Mouse (Mus musculus) hindbrain, embryonic 13.5 days (tissue): Measurements from ENCODE around the gene Cfap161. TPM values are rescaled to one million over a fixed set of nuclear protein-coding genes. Genes with fewer than 3 reads are reported as not detected.

Source experiments
- ATAC-seq: fragments of 200-750 bp; cut with Nextera tagmentation; 2 replicates; pipeline ENCODE4 v1.8.0; 2017; ENCODE audit warnings: moderate TSS enrichment; ENCODE audit not compliant: low FRiP score
- H3K27ac ChIP-seq: fragments of 300-500 bp; sonication (generic); 2 replicates; pipeline ENCODE4 v1.5.1; 2015; ENCODE audit warnings: inconsistent platforms, mild to moderate bottlenecking, moderate library complexity
- H3K27me3 ChIP-seq: fragments of 300-500 bp; sonication (generic); 2 replicates; pipeline ENCODE4 v1.6.1; 2015; ENCODE audit warnings: mild to moderate bottlenecking, inconsistent platforms
- H3K36me3 ChIP-seq: fragments of 300-500 bp; sonication (generic); 2 replicates; pipeline ENCODE4 v1.6.1; 2015; ENCODE audit warnings: mild to moderate bottlenecking, inconsistent platforms
- H3K4me1 ChIP-seq: fragments of 300-500 bp; sonication (generic); replicated peaks from 2 replicates; pipeline ENCODE4 v1.6.1; 2015; ENCODE audit warnings: inconsistent platforms
- H3K4me2 ChIP-seq: fragments of 300-500 bp; sonication (generic); 2 replicates; pipeline ENCODE4 v1.6.1; 2015; ENCODE audit warnings: inconsistent platforms, mild to moderate bottlenecking, moderate library complexity
- H3K4me3 ChIP-seq: fragments of 300-500 bp; sonication (generic); 2 replicates; pipeline ENCODE4 v1.5.1; 2015; ENCODE audit warnings: mild to moderate bottlenecking, inconsistent platforms
- H3K9ac ChIP-seq: fragments of 300-500 bp; sonication (generic); 2 replicates; pipeline ENCODE4 v1.6.1; 2015; ENCODE audit warnings: mild to moderate bottlenecking, inconsistent platforms
- H3K9me3 ChIP-seq: fragments of 300-500 bp; sonication (generic); 2 replicates; pipeline ENCODE4 v1.6.1; 2016; ENCODE audit warnings: inconsistent platforms
- WGBS: fragments of 180-500 bp; shearing (Covaris S2); methylation state at CpG from one replicate; pipeline ENCODE4 v1.1.7; 2015; 5-methylcytosine and 5-hydroxymethylcytosine counted together
- polyA plus RNA-seq: library from polyadenylated mRNA; unstranded; fragments of >200 nt; fragmentation: Nextera tagmentation; extraction: Ambion mirVana; gene quantifications from 2 replicates; pipeline ENCODE4 v1.2.1, GENCODE M21; 2015

Gene Cfap161
- polyA plus RNA-seq, 1 experiment from 2014 or later, result 1.6 TPM

- WGBS, result 87% methylated on average over 6 of the region's 6 CpGs
- peaks cover 32% of the 10 kb centered on the region for H3K4me1 ChIP-seq
- no peaks in the 10 kb centered on the region for H3K36me3 ChIP-seq
- no peak overlapping the region for H3K9ac ChIP-seq
- H3K27me3 ChIP-seq, result no peaks in the 10 kb centered on the region
- no peak overlapping the region for H3K27ac ChIP-seq
- ATAC-seq, result no peak
- no peak overlapping the region for H3K4me2 ChIP-seq
- no peaks in the 10 kb centered on the region for H3K9me3 ChIP-seq
- H3K4me3 ChIP-seq, result no peak overlapping the region
Measured at GRCm38 (mm10) chr7:83813016-83813415, 18.3 kb upstream of the Cfap161 start.

DNA sequence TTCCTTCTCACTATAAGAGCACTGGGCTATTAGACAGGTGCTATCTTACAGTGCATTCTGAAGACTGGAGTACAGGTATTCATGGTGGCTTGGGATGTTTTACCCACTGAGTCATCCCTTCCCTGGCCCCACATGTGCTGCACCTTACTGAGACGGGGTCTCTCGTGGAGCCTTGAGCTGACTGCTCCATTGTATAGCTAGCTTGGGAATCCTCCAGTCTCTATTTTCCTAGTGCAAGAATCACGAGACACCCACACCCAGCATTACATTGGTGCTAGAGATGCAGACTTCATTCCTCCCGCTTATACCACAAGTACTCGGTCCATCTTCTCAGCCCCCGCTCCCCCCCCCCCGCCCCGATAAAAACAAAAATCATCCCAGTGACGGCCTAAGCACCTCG is 17.9 kb upstream of the Cfap161 start:
- WGBS, result 83% methylated on average over 10 of the region's 10 CpGs
- H3K36me3 ChIP-seq, result no peaks in the 10 kb centered on the region
- no peak for ATAC-seq

DNA sequence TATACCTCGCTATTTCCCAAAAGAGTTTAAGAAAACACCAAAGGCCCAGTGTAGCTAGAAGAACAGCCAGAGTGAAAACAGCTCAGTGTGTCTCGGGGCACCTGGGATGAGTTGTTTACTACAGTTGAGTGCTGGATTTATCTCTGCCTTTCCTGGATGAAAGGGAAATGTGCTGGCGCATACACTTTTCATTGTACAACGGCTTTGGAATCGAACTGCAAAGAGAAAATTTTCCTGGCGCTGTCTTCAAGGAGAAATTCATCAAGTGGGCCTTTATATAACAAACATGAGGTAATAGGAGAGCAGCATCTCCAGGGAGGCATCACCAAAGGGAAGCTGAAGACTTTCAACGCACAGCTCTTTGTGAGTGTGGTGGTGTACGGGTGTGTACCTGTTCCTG is 17.2 kb upstream of the Cfap161 start:
- Histone ChIP-seq H3K4me3 (no peak overlapping the region), H3K9me3 (no peaks in the 10 kb centered on the region), H3K36me3 (no peaks in the 10 kb centered on the region), H3K9ac (no peak overlapping the region), H3K27ac (no peak overlapping the region), H3K4me1 (peaks cover 32% of the 10 kb centered on the region), H3K27me3 (no peaks in the 10 kb centered on the region), H3K4me2 (no peak overlapping the region)
- no peak for ATAC-seq
- WGBS, result 83% methylated on average over 8 of the region's 8 CpGs

More for the DNA sequence above, 17.9 kb upstream of the Cfap161 start:
- no peak overlapping the region for H3K9ac ChIP-seq
- H3K4me2 ChIP-seq, result no peak overlapping the region
- H3K27ac ChIP-seq, result no peak overlapping the region
- H3K27me3 ChIP-seq, result no peaks in the 10 kb centered on the region
- no peak overlapping the region for H3K4me3 ChIP-seq
- no peaks in the 10 kb centered on the region for H3K9me3 ChIP-seq
- H3K4me1 ChIP-seq, result peaks cover 32% of the 10 kb centered on the region

DNA sequence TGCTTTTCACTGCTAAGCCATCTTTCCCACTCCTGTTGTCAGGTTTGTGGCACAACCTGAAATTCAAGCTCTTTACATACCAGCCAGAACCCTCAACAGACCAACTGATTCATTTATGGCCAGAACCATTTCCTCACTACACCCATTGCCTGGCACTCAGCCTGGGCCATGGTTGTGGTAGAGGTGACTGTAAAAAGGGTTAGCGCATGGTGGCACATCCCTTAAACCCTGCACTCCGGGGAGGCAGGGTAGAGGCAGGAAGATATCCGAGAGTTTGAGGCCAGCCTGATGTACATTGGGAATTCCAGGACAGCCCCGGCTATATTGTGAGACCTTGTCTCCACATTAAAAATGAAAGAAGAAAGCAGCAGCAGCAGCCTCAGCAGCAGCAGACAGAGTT is 16.8 kb upstream of the Cfap161 start:
- 87% methylated on average over 4 of the region's 4 CpGs for WGBS
- Histone ChIP-seq H3K36me3 (no peaks in the 10 kb centered on the region), H3K4me1 (peaks cover 32% of the 10 kb centered on the region), H3K9me3 (no peaks in the 10 kb centered on the region), H3K4me3 (no peak overlapping the region), H3K27ac (no peak overlapping the region), H3K27me3 (no peaks in the 10 kb centered on the region), H3K9ac (no peak overlapping the region), H3K4me2 (no peak overlapping the region)
- no peak for ATAC-seq

DNA sequence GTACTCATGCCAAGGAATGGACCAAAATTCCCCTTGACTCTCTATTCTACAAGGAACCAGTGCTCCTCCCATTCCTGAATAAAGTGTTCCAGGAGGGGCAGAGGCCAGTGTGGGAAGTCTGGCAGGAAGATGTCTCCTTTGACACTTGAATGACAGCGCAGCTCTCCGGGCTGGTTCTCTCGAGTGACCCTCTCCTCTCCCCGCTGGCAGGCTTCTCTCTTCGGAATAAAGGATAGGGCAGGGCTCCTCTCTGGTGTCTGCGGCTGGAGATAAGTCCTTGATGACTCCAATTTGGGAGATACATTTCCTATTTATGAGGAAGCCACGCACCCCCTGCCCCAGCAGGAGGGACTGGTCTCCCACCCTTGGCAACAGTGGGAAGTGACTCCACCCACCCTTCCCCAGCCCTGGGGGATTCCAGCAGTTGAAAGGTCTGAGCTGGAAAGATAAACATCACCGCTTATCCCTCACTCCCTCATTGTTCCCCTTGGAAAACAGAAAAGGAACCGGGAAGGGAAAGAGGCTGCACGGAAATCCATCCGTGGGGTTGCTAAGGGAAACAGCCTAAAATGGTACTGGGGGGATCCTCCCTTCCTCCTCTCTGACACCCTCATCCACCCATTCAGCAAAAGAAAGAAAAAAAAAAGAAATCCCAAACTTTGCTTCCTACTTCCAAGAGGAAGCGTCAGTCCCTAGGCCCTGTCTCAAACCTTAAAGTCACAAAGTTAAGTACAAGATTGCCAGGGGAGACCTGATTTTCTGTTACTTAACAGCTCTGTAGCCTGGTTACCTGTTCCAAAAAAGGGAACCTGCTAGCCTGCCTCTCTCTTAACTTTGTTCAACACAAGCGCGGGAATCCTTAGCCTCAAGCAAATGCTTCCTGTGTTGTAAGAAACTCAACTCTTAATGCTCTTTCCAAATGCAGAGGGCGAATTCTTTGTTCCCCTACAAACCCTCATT is 15.7 kb upstream of the Cfap161 start:
- Histone ChIP-seq H3K9me3 (no peaks in the 10 kb centered on the region), H3K9ac (no peak overlapping the region), H3K4me3 (no peak overlapping the region), H3K27ac (no peak overlapping the region), H3K27me3 (no peaks in the 10 kb centered on the region), H3K36me3 (no peaks in the 10 kb centered on the region), H3K4me2 (peak overlapping the region; percentile 13; the same call in 1 of the 2 replicates), H3K4me1 (peaks cover 32% of the 10 kb centered on the region)
- 16% methylated on average over 15 of the region's 15 CpGs for WGBS
- peak; percentile 18; the same call in 1 of the 2 replicates for ATAC-seq

- no peak overlapping the region for H3K9ac ChIP-seq
- H3K36me3 ChIP-seq, result no peaks in the 10 kb centered on the region
- ATAC-seq, result no peak
- H3K27ac ChIP-seq, result no peak overlapping the region
- WGBS, result 5% methylated on average over 3 of the region's 3 CpGs
- H3K4me1 ChIP-seq, result peaks cover 32% of the 10 kb centered on the region
- H3K4me3 ChIP-seq, result no peak overlapping the region
- peak overlapping the region; percentile 13; the same call in 1 of the 2 replicates for H3K4me2 ChIP-seq
- H3K9me3 ChIP-seq, result no peaks in the 10 kb centered on the region
- no peaks in the 10 kb centered on the region for H3K27me3 ChIP-seq
Measured at GRCm38 (mm10) chr7:83809715-83810114, 15.0 kb upstream of the Cfap161 start.

GRCm38 (mm10) chr7:83809060-83809459 is 14.4 kb upstream of the Cfap161 start:
- no peak overlapping the region for H3K4me2 ChIP-seq
- no peaks in the 10 kb centered on the region for H3K36me3 ChIP-seq
- no peaks in the 10 kb centered on the region for H3K27me3 ChIP-seq
- no peaks in the 10 kb centered on the region for H3K9me3 ChIP-seq
- WGBS, result 39% methylated on average over 6 of the region's 6 CpGs
- no peak overlapping the region for H3K27ac ChIP-seq
- H3K4me1 ChIP-seq, result peaks cover 29% of the 10 kb centered on the region
- no peak overlapping the region for H3K9ac ChIP-seq
- H3K4me3 ChIP-seq, result no peak overlapping the region
- ATAC-seq, result peak; percentile 53

DNA sequence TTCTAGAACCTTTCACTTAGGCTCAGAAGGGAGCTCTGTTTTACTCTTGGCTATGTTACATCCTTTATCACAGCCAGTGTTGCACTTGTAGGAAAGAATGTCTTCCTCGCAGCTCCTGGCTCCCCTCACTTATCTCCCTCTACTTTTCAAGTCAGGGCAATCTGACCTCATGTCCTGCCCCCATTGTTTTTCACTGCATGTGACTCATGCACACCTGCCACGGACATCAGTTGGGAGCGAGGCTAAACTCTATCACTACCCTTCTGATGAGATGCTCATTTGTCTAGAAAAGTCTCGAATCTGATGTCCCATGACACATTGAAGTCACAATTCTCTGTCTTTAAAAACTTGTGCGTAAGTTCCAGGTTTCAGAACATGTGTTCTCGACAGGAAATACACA is 12.3 kb upstream of the Cfap161 start:
- H3K27ac ChIP-seq, result no peak overlapping the region
- no peak overlapping the region for H3K4me3 ChIP-seq
- H3K27me3 ChIP-seq, result no peaks in the 10 kb centered on the region
- H3K4me2 ChIP-seq, result no peak overlapping the region
- no peak for ATAC-seq
- H3K9me3 ChIP-seq, result no peaks in the 10 kb centered on the region
- no peaks in the 10 kb centered on the region for H3K36me3 ChIP-seq
- WGBS, result 79% methylated on average over 6 of the region's 6 CpGs
- no peak overlapping the region for H3K9ac ChIP-seq
- H3K4me1 ChIP-seq, result peaks cover 25% of the 10 kb centered on the region

DNA sequence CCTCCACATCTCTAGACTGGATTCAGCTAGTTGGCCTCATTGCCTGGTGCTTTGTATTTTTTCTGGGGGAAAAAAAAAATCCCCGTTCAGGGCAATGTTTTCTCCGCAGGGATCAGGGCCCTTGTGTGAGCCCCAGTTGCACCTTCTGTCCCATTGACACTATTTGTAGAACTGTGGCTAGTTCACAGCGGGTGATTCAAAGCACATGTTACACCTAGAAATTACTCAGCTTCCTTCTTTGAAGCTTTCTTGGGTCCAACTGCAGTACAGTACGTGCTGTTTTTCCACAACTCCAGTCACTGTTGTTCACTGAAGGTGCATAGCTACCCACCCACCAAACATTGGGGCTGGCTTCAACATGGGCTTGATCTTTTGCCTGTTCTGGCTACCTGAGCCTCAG is 9.1 kb upstream of the Cfap161 start:
- no peak for ATAC-seq
- Histone ChIP-seq H3K9ac (no peak overlapping the region), H3K36me3 (no peaks in the 10 kb centered on the region), H3K4me3 (no peak overlapping the region), H3K9me3 (no peaks in the 10 kb centered on the region), H3K27me3 (no peaks in the 10 kb centered on the region), H3K4me2 (no peak overlapping the region), H3K27ac (no peak overlapping the region), H3K4me1 (no peaks in the 10 kb centered on the region)
- WGBS, result 81% methylated on average over 4 of the region's 4 CpGs

- no peaks in the 10 kb centered on the region for H3K4me1 ChIP-seq
- H3K36me3 ChIP-seq, result no peaks in the 10 kb centered on the region
- 72% methylated on average over 7 of the region's 7 CpGs for WGBS
- ATAC-seq, result no peak
- H3K4me2 ChIP-seq, result no peak overlapping the region
- no peak overlapping the region for H3K9ac ChIP-seq
- no peaks in the 10 kb centered on the region for H3K9me3 ChIP-seq
- no peaks in the 10 kb centered on the region for H3K27me3 ChIP-seq
- no peak overlapping the region for H3K4me3 ChIP-seq
- H3K27ac ChIP-seq, result no peak overlapping the region
Measured at GRCm38 (mm10) chr7:83802509-83802908, 7.8 kb upstream of the Cfap161 start.

- no peak overlapping the region for H3K9ac ChIP-seq
- H3K36me3 ChIP-seq, result no peaks in the 10 kb centered on the region
- no peak overlapping the region for H3K4me3 ChIP-seq
- no peak overlapping the region for H3K27ac ChIP-seq
- H3K9me3 ChIP-seq, result no peaks in the 10 kb centered on the region
- H3K27me3 ChIP-seq, result no peaks in the 10 kb centered on the region
- WGBS, result 88% methylated on average over 2 of the region's 2 CpGs
- H3K4me2 ChIP-seq, result no peak overlapping the region
- H3K4me1 ChIP-seq, result no peaks in the 10 kb centered on the region
- no peak for ATAC-seq
Measured at GRCm38 (mm10) chr7:83802007-83802406, 7.3 kb upstream of the Cfap161 start.

GRCm38 (mm10) chr7:83801483-83801875 is 6.8 kb upstream of the Cfap161 start:
- H3K4me1 ChIP-seq, result no peaks in the 10 kb centered on the region
- H3K9ac ChIP-seq, result no peak overlapping the region
- no peaks in the 10 kb centered on the region for H3K9me3 ChIP-seq
- no peak overlapping the region for H3K27ac ChIP-seq
- H3K4me2 ChIP-seq, result no peak overlapping the region
- WGBS, result 94% methylated on average over 6 of the region's 6 CpGs
- H3K4me3 ChIP-seq, result no peak overlapping the region
- H3K27me3 ChIP-seq, result no peaks in the 10 kb centered on the region
- no peaks in the 10 kb centered on the region for H3K36me3 ChIP-seq
- no peak for ATAC-seq
